Mouse (Mus musculus): ENCODE data around the gene Hs3st4. TPM values are rescaled to one million over a fixed set of nuclear protein-coding genes. Genes with fewer than 3 reads are reported as not detected.

The Hs3st4 gene
- total RNA-seq, 2 experiments from 2014 or later: 91.7 to 93.8 TPM

DNA sequence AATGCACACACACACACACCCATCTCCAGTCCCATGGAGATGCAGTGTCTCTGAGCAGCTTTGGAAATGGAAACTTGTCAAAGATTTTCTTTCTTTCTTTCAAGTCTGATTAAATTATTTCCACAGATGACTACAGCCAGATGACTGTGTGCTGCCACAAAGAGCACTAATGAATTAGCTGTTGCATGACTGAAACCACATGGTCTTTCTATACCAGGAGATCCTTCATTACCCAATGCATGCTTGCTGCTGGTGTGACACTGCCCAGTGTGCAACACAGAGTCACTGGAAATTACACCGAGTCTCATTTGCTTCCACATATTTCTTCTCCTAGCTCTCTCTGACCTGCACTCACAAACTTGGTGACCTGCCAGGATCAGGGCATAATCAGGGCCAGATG is 353.0 kb downstream of the Hs3st4 start:
- no peak for DNase-seq (ENCODE audit: low spot score in 2 of 2)

DNA sequence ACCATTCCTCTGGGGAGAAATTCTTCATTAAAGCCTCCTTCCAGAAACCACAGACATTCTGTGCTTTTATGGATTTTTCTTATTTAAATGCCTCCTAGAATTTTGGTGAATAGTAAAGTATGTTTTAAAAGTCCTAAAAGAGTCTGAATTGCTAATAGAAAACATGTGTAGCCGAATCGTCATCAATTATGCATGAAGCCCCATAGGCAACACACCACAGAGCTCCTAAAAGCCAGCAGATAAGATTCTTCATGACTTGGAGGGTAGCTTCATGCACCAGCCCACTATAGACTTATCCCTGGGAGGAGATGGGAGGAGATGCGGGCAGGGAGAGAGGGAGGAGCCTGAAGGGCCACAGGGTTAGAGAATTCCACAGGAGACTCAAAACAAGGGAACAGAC is 358.8 kb downstream of the Hs3st4 start:
- no peak for DNase-seq (ENCODE audit: low spot score in 2 of 2)

DNA sequence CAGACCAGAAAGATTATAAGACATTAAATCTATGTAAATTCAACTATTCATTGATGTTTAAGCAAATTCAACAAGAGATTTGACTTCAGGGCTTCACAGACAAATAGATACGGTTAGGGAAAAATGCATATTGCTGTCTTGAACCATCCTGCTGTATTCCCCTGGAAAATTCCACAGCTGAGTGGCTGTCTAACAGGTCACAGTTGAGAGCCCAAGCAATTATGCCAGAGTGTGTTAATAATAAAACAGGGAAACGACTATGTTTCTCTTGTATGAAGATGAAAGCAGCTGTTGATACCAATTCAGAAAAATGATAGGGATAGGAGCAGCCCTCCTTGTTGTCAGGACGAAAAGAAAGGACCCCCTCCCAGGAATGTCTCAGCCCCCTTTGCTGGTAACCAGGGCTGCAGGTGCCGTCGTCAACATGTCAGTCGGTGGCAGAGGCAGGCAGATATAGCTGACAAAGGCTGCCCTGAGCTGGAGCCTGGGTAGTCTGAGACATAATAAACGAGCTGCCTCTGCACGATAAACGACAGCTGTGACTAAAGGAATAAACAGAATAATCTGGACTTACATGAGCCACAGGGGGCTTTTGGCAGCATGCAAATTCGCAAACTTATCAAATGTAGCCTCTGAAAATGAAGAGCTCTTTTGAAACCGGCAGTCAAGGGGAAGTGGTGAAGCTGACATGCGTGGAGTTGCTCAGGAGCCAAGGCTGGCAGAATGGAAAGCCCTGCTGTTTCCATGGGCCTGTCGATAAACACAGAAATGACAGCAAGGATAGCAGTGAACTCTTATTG is 364.7 kb downstream of the Hs3st4 start:
- peak; percentile 38 to 70 for DNase-seq (ENCODE audit: low spot score in 2 of 2)

DNA sequence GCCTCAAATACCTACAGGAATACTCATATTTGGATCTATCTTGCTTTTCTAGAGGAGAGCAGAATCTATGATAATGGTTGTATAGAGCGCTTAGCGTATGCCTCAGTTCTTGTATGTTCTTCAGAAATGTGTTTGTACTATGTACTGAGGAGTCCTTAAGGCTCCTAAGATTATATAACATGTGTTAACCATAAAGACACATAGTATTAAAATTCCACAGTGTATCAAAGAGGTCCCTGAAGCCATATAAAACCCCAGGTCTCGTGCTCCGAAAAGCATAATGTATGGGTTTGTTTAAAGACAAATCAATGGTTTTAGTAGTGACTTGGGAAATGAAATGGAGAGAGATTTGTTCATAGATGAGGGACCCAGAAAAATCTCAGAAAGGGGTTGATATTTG is 371.4 kb downstream of the Hs3st4 start:
- DNase-seq (ENCODE audit: low spot score in 2 of 2): no peak

DNA sequence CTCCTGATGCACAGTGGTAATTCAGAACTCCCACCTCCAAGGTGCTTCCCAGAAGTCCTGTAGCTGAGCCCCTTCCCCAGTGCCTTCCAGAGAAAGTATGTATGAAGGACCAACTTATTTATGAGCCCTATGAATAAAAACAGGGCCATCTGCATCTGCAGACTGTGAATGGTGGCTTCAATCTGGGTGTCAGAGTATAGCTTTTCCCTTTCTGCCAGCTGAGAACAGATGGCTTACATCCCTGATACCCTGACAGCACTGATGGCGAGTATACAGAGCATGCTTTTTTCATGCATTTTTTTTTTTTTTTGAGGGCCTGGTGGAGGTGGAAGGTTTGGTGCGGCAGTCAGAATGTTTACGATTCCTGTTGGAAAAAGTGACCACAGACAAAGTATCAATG is 375.4 kb downstream of the Hs3st4 start:
- peak; percentile 17 to 73 for DNase-seq (ENCODE audit: low spot score in 2 of 2)

DNA sequence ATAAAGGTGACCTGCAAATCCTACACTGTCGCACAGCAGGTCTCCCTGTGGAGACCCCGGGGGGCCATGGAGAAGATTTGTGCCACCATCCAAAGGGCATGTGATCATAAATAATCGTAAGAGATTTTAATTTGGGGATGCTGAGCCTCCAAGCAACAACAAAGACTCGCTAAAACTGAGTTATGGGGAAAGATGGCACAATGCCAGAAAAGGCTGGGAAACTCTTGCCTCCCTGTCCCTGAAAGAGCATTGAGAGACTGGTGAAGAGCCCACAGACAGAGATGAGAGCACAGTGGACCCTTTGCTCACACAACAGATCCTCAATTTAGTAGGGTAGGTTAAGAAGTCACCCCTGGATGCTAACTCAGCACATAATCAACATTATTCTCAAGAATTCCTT is 377.2 kb downstream of the Hs3st4 start:
- DNase-seq (ENCODE audit: low spot score in 2 of 2): no peak

DNA sequence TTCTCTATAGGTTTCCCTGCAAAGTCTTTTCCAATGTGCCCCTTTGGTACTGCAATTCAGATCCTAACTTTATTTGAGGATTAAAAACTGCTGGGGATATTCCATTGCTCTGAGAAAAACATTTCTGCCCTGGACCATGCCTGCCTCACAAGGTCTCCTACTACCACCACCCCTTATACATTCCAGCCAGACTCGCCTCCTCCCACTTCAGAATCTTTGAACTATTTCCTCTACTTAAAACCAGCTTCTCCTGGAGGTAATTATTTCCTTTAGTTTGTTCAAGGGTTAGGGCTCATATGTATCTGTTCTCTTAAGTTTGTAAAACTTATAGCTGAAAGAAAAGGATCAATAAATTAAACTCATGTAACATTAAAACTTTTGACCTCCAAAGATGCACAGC is 389.6 kb downstream of the Hs3st4 start:
- DNase-seq (ENCODE audit: low spot score in 2 of 2): no peak

DNA sequence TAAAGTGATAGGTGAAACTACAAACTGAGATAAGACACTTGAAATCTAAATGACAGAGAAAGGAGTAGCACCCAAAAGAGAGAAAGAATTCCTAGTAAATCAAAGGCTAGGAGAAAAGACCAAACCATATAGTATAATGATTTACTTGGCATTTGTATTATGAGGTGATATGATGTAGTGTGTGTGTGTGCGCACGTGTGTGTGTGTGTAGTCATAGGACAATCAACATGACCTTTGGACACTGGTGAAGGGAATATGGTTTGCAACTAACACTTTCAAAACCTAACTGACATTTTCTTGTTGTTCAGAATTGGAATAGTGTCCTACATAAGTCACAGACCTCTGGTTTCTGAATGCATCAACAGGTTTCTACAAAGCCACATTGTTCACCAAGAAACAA is 390.0 kb downstream of the Hs3st4 start:
- no peak for DNase-seq (ENCODE audit: low spot score in 2 of 2)

DNA sequence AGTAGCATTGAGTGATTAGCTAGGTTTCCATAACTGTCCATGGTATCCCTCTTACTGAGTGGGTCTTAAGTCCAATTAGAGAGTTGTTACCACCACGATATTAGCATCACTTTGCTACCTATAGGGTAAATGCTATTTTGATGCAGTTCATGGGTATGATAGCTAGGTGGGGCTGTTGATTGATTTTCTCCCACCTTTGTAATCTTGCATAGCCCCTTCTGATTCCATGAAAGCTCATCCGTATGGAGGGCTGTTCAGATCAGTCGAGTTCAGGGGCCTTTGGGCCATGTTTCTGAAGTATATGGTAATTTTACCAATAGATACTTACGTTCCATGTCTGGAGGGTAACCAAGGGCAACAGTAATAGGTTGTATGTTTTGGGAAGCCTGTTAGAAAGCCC is 400.8 kb downstream of the Hs3st4 start:
- DNase-seq (ENCODE audit: low spot score in 2 of 2): peak in 1 of 2 experiments; percentile 33

DNA sequence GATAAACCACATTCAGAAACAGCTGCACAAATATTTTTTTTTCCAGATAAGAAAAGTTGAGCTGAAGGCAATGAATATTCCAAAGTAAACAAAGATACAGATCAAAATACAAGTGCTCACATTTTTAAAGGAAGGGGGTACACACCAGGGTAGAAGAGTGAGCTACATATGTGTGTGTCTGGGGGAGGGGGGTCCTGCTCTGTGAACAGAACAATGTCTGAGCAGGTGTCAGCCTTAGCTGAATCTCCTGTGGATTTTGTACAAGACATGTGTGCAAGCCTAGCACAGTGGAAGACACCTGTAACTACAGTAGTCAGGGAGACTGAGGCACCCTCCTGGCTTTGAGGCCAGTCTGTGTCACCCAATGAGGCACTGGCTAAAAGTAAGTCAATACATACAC is 416.5 kb downstream of the Hs3st4 start:
- DNase-seq (ENCODE audit: low spot score in 2 of 2): no peak

DNA sequence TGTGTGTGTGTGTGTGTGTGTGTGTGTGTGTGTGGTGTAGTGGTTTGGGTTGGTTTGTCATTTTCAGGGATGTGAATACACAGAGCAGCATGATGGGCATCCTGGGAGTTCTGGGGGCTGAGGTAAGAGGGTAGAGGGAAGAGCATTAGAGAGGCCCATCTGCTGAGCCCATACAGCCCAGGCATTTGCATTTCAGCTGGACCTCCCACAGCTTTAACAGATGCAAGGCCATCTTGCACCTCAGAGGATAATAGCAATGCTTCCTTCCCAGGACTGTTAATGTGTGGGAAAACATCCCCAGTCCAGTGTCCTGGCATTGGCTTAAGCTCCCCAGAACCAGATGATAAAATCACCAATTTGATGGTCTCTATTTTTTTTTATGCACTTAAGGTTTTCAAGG is 444.3 kb downstream of the Hs3st4 start:
- DNase-seq (ENCODE audit: low spot score in 2 of 2): no peak

All from layer of hippocampus, adult 18-20 months (tissue).